Mouse (Mus musculus): ENCODE results near the gene Gak.

- TF ChIP-seq ZNF384 (IDR thresholded peaks at IDR 0.05; ENCODE audit: low read depth, low read length) (no peak), CHD2 (IDR thresholded peaks at IDR 0.05; ENCODE audit: low read depth, low read length) (no peak), MAFK (IDR thresholded peaks at IDR 0.05; ENCODE audit: insufficient read depth, low read depth, low read length) (no peak), ZC3H11A (IDR thresholded peaks at IDR 0.05; ENCODE audit: borderline replicate concordance, low read depth, low read length) (no peak), HCFC1 (IDR thresholded peaks at IDR 0.05; ENCODE audit: borderline replicate concordance, insufficient read depth, low read length) (no peak)
Observed at GRCm38 (mm10) chr5:108668387-108668932, 38.9 kb upstream of the Gak start.

All from ES-E14 (cell line).